Mouse (Mus musculus) E14TG2a.4 (cell line): Measurements from ENCODE around the gene Rps8.

Experiments used
- CTCF ChIP-seq: conservative IDR thresholded peaks from 2 replicates; pipeline ENCODE4 v1.5.1; 2014; ENCODE audit warnings: low read length
- NANOG ChIP-seq: IDR thresholded peaks from 2 replicates; pipeline ENCODE4 v1.6.1; 2014; ENCODE audit warnings: borderline replicate concordance, low read length, mixed read lengths

DNA sequence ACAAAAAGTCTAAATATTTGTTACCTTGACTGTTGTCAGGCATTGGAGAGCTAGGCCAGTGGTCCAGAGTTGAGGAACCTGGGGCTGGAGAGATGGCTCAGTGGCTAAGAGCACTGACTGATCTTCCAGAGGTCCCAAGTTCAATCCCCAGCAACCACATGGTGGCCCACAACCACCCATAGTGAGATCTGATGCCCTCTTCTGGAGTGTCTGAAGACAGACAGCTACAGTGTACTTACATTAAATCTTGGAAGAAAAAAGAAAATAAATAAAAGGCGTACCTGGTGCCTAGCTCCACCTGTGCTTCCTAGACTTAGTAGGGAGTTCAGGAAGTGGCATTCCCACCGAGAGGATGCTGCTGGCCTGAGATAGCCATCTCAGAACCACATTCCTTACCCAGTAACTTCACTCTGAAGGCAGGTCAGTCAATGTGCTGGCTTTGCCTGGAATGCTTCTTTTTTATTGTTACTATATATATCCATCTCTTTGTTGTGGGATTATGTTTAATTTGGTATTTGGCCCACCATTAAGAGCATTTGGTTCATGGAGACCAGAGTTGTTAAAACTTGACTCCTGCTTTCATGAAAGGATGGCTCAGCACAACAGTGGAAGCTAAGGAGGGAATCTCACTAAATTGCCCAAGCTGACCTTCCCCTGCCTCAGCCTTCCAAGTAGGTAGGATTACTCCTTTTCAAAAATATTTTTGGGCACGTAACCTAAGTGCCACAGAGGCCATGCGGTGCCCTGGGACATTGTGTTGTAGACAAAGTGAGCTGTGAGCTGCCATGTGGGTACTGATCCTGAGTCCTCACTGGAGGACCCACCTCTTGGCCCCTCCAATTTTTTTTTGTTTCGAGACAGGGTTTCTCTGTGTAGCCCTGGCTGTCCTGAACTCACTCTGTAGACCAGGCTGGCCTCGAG lies 6.5 kb downstream of the Rps8 start:
- no peak for TF ChIP-seq CTCF
- no peak for TF ChIP-seq NANOG
